Mouse (Mus musculus) gastrocnemius, postnatal 36 days (tissue): ENCODE measurements at regions not wholly inside any gene's neighbourhood (a gene's known extent, or its start where the extent isn't known, plus 50 kb on each side); places are given as distances from the start of the nearest gene placed in this dataset.

Experiments
- DNase-seq, 2 experiments: peaks; one replicate each; pipeline ENCODE4 v3.0.0; 2022
- intact Hi-C: fragments of 180-260 bp; cut with DNase I; formaldehyde crosslinking; loops from one replicate; pipeline ENCODE4 v1.15.1; 2025

GRCm38 (mm10) chr3:82781464-82781863 is 94.8 kb downstream of the Rbm46 start:
- intact Hi-C loops: no loop called here
- no peak for DNase-seq

- intact Hi-C loops: no loop called here
- no peak for DNase-seq
Observed at GRCm38 (mm10) chr3:82770512-82771270, 105.6 kb downstream of the Rbm46 start.

GRCm38 (mm10) chr3:82767484-82767883 is 108.8 kb downstream of the Rbm46 start:
- no peak for DNase-seq
- intact Hi-C loops: no loop called here

- DNase-seq: no peak
- intact Hi-C loops: no loop called here
Observed at GRCm38 (mm10) chr3:82759946-82760345, 116.3 kb downstream of the Rbm46 start.

- DNase-seq: no peak
- intact Hi-C loops: no loop called here
Observed at GRCm38 (mm10) chr3:82758967-82759366, 117.3 kb downstream of the Rbm46 start.

- intact Hi-C loops: loop anchor here (10.0 kb wide), 1 partner anchor 361 kb away; no protein-coding TSS in a partner anchor
- peak; percentile 14 to 34 for DNase-seq
Observed at GRCm38 (mm10) chr3:82725546-82725945, 150.7 kb downstream of the Rbm46 start.

- no peak for DNase-seq
Observed at GRCm38 (mm10) chr3:82707628-82708027, 159.7 kb upstream of the Npy2r start.

GRCm38 (mm10) chr3:82692131-82692530 is 144.2 kb upstream of the Npy2r start:
- intact Hi-C loops: no loop called here
- DNase-seq: no peak

More at GRCm38 (mm10) chr3:82707628-82708027, 159.7 kb upstream of the Npy2r start:
- intact Hi-C loops: no loop called here

- intact Hi-C loops: no loop called here
- DNase-seq: no peak
Observed at GRCm38 (mm10) chr3:82656159-82656874, 108.4 kb upstream of the Npy2r start.

GRCm38 (mm10) chr3:82652346-82652745 is 104.5 kb upstream of the Npy2r start:
- intact Hi-C loops: no loop called here
- no peak for DNase-seq

GRCm38 (mm10) chr3:82640052-82640451 is 92.2 kb upstream of the Npy2r start:
- intact Hi-C loops: no loop called here
- DNase-seq: no peak

- no peak for DNase-seq
- intact Hi-C loops: no loop called here
Observed at GRCm38 (mm10) chr3:82636666-82637065, 88.8 kb upstream of the Npy2r start.

- intact Hi-C loops: no loop called here
Observed at GRCm38 (mm10) chr3:82620418-82621003, 72.6 kb upstream of the Npy2r start.

GRCm38 (mm10) chr3:82619371-82619770 is 71.5 kb upstream of the Npy2r start:
- DNase-seq: no peak
- intact Hi-C loops: no loop called here

More at GRCm38 (mm10) chr3:82620418-82621003, 72.6 kb upstream of the Npy2r start:
- DNase-seq: no peak

- DNase-seq: no peak
- intact Hi-C loops: no loop called here
Observed at GRCm38 (mm10) chr3:82601880-82602279, 54.0 kb upstream of the Npy2r start.

- DNase-seq: no peak
- intact Hi-C loops: no loop called here
Observed at GRCm38 (mm10) chr3:82598656-82599055, 50.8 kb upstream of the Npy2r start.
